Mouse (Mus musculus) forebrain, embryonic 16.5 days (tissue): Measurements from ENCODE around the gene Esrrg. TPM values are rescaled to one million over a fixed set of nuclear protein-coding genes. Genes with fewer than 3 reads are reported as not detected.

Experiments used
- ATAC-seq: fragments of 200-750 bp; cut with Nextera tagmentation; 2 replicates; pipeline ENCODE4 v1.8.0; 2017; ENCODE audit warnings: mild to moderate bottlenecking, moderate library complexity
- H3K27ac ChIP-seq: fragments of 300-500 bp; sonication (generic); 2 replicates; pipeline ENCODE4 v1.5.1; 2014; ENCODE audit warnings: low read length, control low read depth
- H3K27me3 ChIP-seq: fragments of 300-500 bp; sonication (generic); replicated peaks from 2 replicates; pipeline ENCODE4 v1.6.1; 2014; ENCODE audit warnings: low read length; ENCODE audit not compliant: control insufficient read depth, insufficient read depth
- H3K36me3 ChIP-seq: fragments of 300-500 bp; sonication (generic); 2 replicates; pipeline ENCODE4 v1.6.1; 2014; ENCODE audit not compliant: control insufficient read depth, insufficient read depth
- H3K4me1 ChIP-seq: fragments of 300-500 bp; sonication (generic); replicated peaks from 2 replicates; pipeline ENCODE4 v1.6.1; 2014; ENCODE audit warnings: low read length; ENCODE audit not compliant: control insufficient read depth, insufficient read depth
- H3K4me2 ChIP-seq: fragments of 300-500 bp; sonication (generic); 2 replicates; pipeline ENCODE4 v1.6.1; 2014; ENCODE audit warnings: mild to moderate bottlenecking, low read length, control low read depth
- H3K4me3 ChIP-seq: fragments of 300-500 bp; sonication (generic); replicated peaks from 2 replicates; pipeline ENCODE4 v1.5.1; 2014; ENCODE audit warnings: mild to moderate bottlenecking, low read length, control low read depth
- H3K9ac ChIP-seq: fragments of 300-500 bp; sonication (generic); replicated peaks from 2 replicates; pipeline ENCODE4 v1.6.1; 2014; ENCODE audit warnings: low read depth, low read length, control low read depth
- H3K9me3 ChIP-seq: fragments of 300-500 bp; sonication (generic); 2 replicates; pipeline ENCODE4 v1.6.1; 2016; ENCODE audit warnings: low read length; ENCODE audit not compliant: control insufficient read depth
- WGBS: fragments of 180-500 bp; shearing (Covaris S2); extraction: QIAGEN DNeasy Blood & Tissue Kit; methylation state at CpG from one replicate; pipeline ENCODE4 v1.1.7; 2014; 5-methylcytosine and 5-hydroxymethylcytosine counted together
- polyA plus RNA-seq: library from polyadenylated mRNA; unstranded; fragments of >200 nt; fragmentation: Nextera tagmentation; extraction: Ambion mirVana; gene quantifications from 2 replicates; pipeline ENCODE4 v1.2.1, GENCODE M21; 2015

The Esrrg gene
- polyA plus RNA-seq, 1 experiment from 2014 or later = 11.2 TPM

- Histone ChIP-seq H3K4me2 (no peak overlapping the region), H3K36me3 (no peaks in the 10 kb centered on the region), H3K4me1 (no peaks in the 10 kb centered on the region), H3K9ac (no peak overlapping the region), H3K9me3 (no peaks in the 10 kb centered on the region), H3K27ac (no peak overlapping the region), H3K4me3 (no peak overlapping the region), H3K27me3 (0 out of 2 replicates have a peak, but pooled peaks cover 6% of the 10 kb centered on the region)
- no peak for ATAC-seq
- 89% methylated on average over 2 of the region's 2 CpGs for WGBS
These were observed 348.1 kb downstream of the Esrrg start for GRCm38 (mm10) chr1:187956702-187957101.

- no peaks in the 10 kb centered on the region for H3K36me3 ChIP-seq
- no peak for ATAC-seq
- WGBS = 55% methylated on average over 9 of the region's 9 CpGs
These were observed 350.6 kb downstream of the Esrrg start for GRCm38 (mm10) chr1:187959192-187959591.

GRCm38 (mm10) chr1:187961452-187961851 lies 352.9 kb downstream of the Esrrg start:
- 88% methylated on average over 5 of the region's 5 CpGs for WGBS

More at GRCm38 (mm10) chr1:187959192-187959591, 350.6 kb downstream of the Esrrg start:
- Histone ChIP-seq H3K9me3 (no peaks in the 10 kb centered on the region), H3K4me2 (no peak overlapping the region), H3K27ac (no peak overlapping the region), H3K27me3 (peaks cover 10% of the 10 kb centered on the region; the same call in 1 of the 2 replicates), H3K4me3 (no peak overlapping the region), H3K4me1 (no peaks in the 10 kb centered on the region), H3K9ac (no peak overlapping the region)

GRCm38 (mm10) chr1:187964829-187965760 lies 356.5 kb downstream of the Esrrg start:
- peak; percentile 40; the same call in 1 of the 2 replicates for ATAC-seq
- Histone ChIP-seq H3K9me3 (no peaks in the 10 kb centered on the region), H3K4me3 (no peak overlapping the region), H3K27ac (no peak overlapping the region), H3K4me2 (no peak overlapping the region), H3K36me3 (no peaks in the 10 kb centered on the region), H3K4me1 (peaks cover 13% of the 10 kb centered on the region), H3K9ac (no peak overlapping the region), H3K27me3 (peaks cover 9% of the 10 kb centered on the region)
- 8% methylated on average over 18 of the region's 18 CpGs for WGBS

More at GRCm38 (mm10) chr1:187961452-187961851, 352.9 kb downstream of the Esrrg start:
- no peak for ATAC-seq
- Histone ChIP-seq H3K4me2 (no peak overlapping the region), H3K27ac (no peak overlapping the region), H3K27me3 (peaks cover 12% of the 10 kb centered on the region), H3K36me3 (no peaks in the 10 kb centered on the region), H3K9me3 (no peaks in the 10 kb centered on the region), H3K4me1 (peaks cover 13% of the 10 kb centered on the region), H3K9ac (no peak overlapping the region), H3K4me3 (no peak overlapping the region)

GRCm38 (mm10) chr1:187965921-187966320 lies 357.3 kb downstream of the Esrrg start:
- WGBS = 7% methylated on average over 6 of the region's 6 CpGs

GRCm38 (mm10) chr1:187968379-187968778 lies 359.8 kb downstream of the Esrrg start:
- no peak overlapping the region for H3K4me2 ChIP-seq
- no peaks in the 10 kb centered on the region for H3K36me3 ChIP-seq
- H3K9ac ChIP-seq = no peak overlapping the region
- WGBS = 94% methylated on average over 4 of the region's 4 CpGs
- no peak overlapping the region for H3K4me3 ChIP-seq
- no peak for ATAC-seq
- H3K4me1 ChIP-seq = peaks cover 13% of the 10 kb centered on the region
- no peak overlapping the region for H3K27ac ChIP-seq
- no peaks in the 10 kb centered on the region for H3K9me3 ChIP-seq
- H3K27me3 ChIP-seq = peaks cover 5% of the 10 kb centered on the region

More at GRCm38 (mm10) chr1:187965921-187966320, 357.3 kb downstream of the Esrrg start:
- Histone ChIP-seq H3K4me3 (no peak overlapping the region), H3K4me2 (no peak overlapping the region), H3K27ac (no peak overlapping the region), H3K4me1 (peaks cover 13% of the 10 kb centered on the region), H3K9ac (no peak overlapping the region), H3K9me3 (no peaks in the 10 kb centered on the region), H3K36me3 (no peaks in the 10 kb centered on the region), H3K27me3 (peaks cover 9% of the 10 kb centered on the region)
- peak; percentile 83 for ATAC-seq

- H3K4me1 ChIP-seq = peaks cover 13% of the 10 kb centered on the region
- no peak overlapping the region for H3K9ac ChIP-seq
- no peak overlapping the region for H3K4me2 ChIP-seq
- ATAC-seq = no peak
- no peak overlapping the region for H3K27ac ChIP-seq
- H3K9me3 ChIP-seq = no peaks in the 10 kb centered on the region
- H3K36me3 ChIP-seq = no peaks in the 10 kb centered on the region
- no peak overlapping the region for H3K4me3 ChIP-seq
- whole genome bisulfite sequencing = 75% methylated on average over 5 of the region's 5 CpGs
- peaks cover 7% of the 10 kb centered on the region for H3K27me3 ChIP-seq
These were observed 360.9 kb downstream of the Esrrg start for GRCm38 (mm10) chr1:187969491-187969890.

GRCm38 (mm10) chr1:187974396-187974795 lies 365.8 kb downstream of the Esrrg start:
- Histone ChIP-seq H3K4me2 (no peak overlapping the region), H3K27me3 (peaks cover 23% of the 10 kb centered on the region), H3K9ac (no peak overlapping the region), H3K4me3 (no peak overlapping the region), H3K9me3 (no peaks in the 10 kb centered on the region), H3K27ac (no peak overlapping the region), H3K36me3 (no peaks in the 10 kb centered on the region), H3K4me1 (peaks cover 5% of the 10 kb centered on the region; the same call in 1 of the 2 replicates)
- 10% methylated on average over 9 of the region's 9 CpGs for WGBS
- peak; percentile 76 for ATAC-seq

GRCm38 (mm10) chr1:187975465-187976352 lies 367.1 kb downstream of the Esrrg start:
- 53% methylated on average over 20 of the region's 20 CpGs for WGBS
- H3K27ac ChIP-seq = no peak overlapping the region
- no peaks in the 10 kb centered on the region for H3K36me3 ChIP-seq
- no peak overlapping the region for H3K4me3 ChIP-seq
- peaks cover 5% of the 10 kb centered on the region; the same call in 1 of the 2 replicates for H3K4me1 ChIP-seq
- H3K9me3 ChIP-seq = no peaks in the 10 kb centered on the region
- H3K27me3 ChIP-seq = peaks cover 25% of the 10 kb centered on the region
- ATAC-seq = no peak
- no peak overlapping the region for H3K4me2 ChIP-seq
- H3K9ac ChIP-seq = no peak overlapping the region
